Mouse (Mus musculus) hindbrain, embryonic 13.5 days (tissue): Measurements from ENCODE around the gene Carmil1. TPM values are rescaled to one million over a fixed set of nuclear protein-coding genes. Genes with fewer than 3 reads are reported as not detected.
"Not testable (repeated sequence)": the region's sequence is repeated elsewhere in the genome, so short reads cannot be mapped to it uniquely, and the experiment has no call there.

Experiments used
- ATAC-seq: fragments of 200-750 bp; cut with Nextera tagmentation; 2 replicates; pipeline ENCODE4 v1.8.0; 2017; ENCODE audit warnings: moderate TSS enrichment; ENCODE audit not compliant: low FRiP score
- H3K27ac ChIP-seq: fragments of 300-500 bp; sonication (generic); 2 replicates; pipeline ENCODE4 v1.5.1; 2015; ENCODE audit warnings: inconsistent platforms, mild to moderate bottlenecking, moderate library complexity
- H3K27me3 ChIP-seq: fragments of 300-500 bp; sonication (generic); 2 replicates; pipeline ENCODE4 v1.6.1; 2015; ENCODE audit warnings: mild to moderate bottlenecking, inconsistent platforms
- H3K36me3 ChIP-seq: fragments of 300-500 bp; sonication (generic); 2 replicates; pipeline ENCODE4 v1.6.1; 2015; ENCODE audit warnings: mild to moderate bottlenecking, inconsistent platforms
- H3K4me1 ChIP-seq: fragments of 300-500 bp; sonication (generic); replicated peaks from 2 replicates; pipeline ENCODE4 v1.6.1; 2015; ENCODE audit warnings: inconsistent platforms
- H3K4me2 ChIP-seq: fragments of 300-500 bp; sonication (generic); 2 replicates; pipeline ENCODE4 v1.6.1; 2015; ENCODE audit warnings: inconsistent platforms, mild to moderate bottlenecking, moderate library complexity
- H3K4me3 ChIP-seq: fragments of 300-500 bp; sonication (generic); 2 replicates; pipeline ENCODE4 v1.5.1; 2015; ENCODE audit warnings: mild to moderate bottlenecking, inconsistent platforms
- H3K9ac ChIP-seq: fragments of 300-500 bp; sonication (generic); 2 replicates; pipeline ENCODE4 v1.6.1; 2015; ENCODE audit warnings: mild to moderate bottlenecking, inconsistent platforms
- H3K9me3 ChIP-seq: fragments of 300-500 bp; sonication (generic); 2 replicates; pipeline ENCODE4 v1.6.1; 2016; ENCODE audit warnings: inconsistent platforms
- WGBS: fragments of 180-500 bp; shearing (Covaris S2); methylation state at CpG from one replicate; pipeline ENCODE4 v1.1.7; 2015; 5-methylcytosine and 5-hydroxymethylcytosine counted together
- polyA plus RNA-seq: library from polyadenylated mRNA; unstranded; fragments of >200 nt; fragmentation: Nextera tagmentation; extraction: Ambion mirVana; gene quantifications from 2 replicates; pipeline ENCODE4 v1.2.1, GENCODE M21; 2015

Carmil1 gene
- polyA plus RNA-seq, 1 experiment from 2014 or later, result 28.7 TPM

GRCm38 (mm10) chr13:24104611-24105339 is 175.8 kb downstream of the Carmil1 start:
- H3K9ac ChIP-seq, H3K27me3 ChIP-seq, H3K4me2 ChIP-seq, H3K9me3 ChIP-seq, H3K4me3 ChIP-seq, H3K27ac ChIP-seq, H3K36me3 ChIP-seq: not testable (repeated sequence)
- peak; percentile 69 for ATAC-seq
- 53% methylated on average over 7 of the region's 9 CpGs for WGBS
- peaks cover 20% of the 10 kb centered on the region for H3K4me1 ChIP-seq

DNA sequence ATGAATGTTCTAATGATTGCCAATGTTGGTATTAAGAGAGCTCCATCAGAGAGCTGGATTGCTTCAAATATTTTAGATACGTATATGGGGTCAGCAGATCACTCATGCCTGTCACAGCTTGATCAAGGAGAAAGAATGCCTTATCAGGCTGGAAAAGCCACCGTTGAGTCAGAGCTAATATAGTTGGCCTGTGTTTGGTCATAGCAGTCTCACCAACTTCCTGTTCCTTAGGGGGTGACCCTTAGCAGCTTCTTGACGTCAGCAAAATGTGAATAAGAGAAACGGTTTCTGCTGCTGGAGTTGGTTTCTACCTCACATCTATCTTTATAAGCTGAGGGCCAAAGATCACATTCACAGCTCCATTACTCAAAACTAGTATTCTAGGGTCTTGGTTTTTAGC is 176.6 kb downstream of the Carmil1 start:
- H3K4me1 ChIP-seq, result peaks cover 20% of the 10 kb centered on the region
- ATAC-seq, result no peak
- H3K27me3 ChIP-seq, result no peaks in the 10 kb centered on the region
- no peaks in the 10 kb centered on the region for H3K9me3 ChIP-seq
- no peaks in the 10 kb centered on the region for H3K36me3 ChIP-seq
- no peak overlapping the region for H3K27ac ChIP-seq
- H3K9ac ChIP-seq, result no peak overlapping the region
- H3K4me3 ChIP-seq, result no peak overlapping the region
- no peak overlapping the region for H3K4me2 ChIP-seq
- 78% methylated on average over 4 of the region's 4 CpGs for WGBS

DNA sequence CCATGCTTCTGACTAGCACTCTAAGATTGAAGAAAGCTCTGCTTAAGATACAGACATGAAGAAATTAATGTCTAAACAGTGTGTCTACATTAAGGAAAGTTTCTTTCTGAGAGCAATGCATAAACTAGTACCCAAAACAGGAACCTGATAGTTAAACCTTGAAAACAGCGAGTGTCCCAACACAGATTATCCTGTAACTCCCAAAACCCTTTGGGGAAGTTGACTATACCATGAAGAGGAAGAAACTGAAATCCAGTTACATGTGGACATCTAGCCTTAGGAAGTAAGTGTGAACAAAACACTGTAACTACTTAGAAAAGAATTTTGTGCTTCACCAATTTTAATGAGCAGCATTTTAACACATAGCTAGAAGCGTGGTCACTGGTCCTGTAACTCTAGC is 177.4 kb downstream of the Carmil1 start:
- H3K36me3 ChIP-seq, result no peaks in the 10 kb centered on the region
- peaks cover 17% of the 10 kb centered on the region for H3K4me1 ChIP-seq
- H3K27me3 ChIP-seq, result no peaks in the 10 kb centered on the region
- no peaks in the 10 kb centered on the region for H3K9me3 ChIP-seq
- H3K27ac ChIP-seq, result no peak overlapping the region
- H3K4me2 ChIP-seq, result no peak overlapping the region
- no peak overlapping the region for H3K4me3 ChIP-seq
- no peak overlapping the region for H3K9ac ChIP-seq
- ATAC-seq, result no peak
- 96% methylated on average over 2 of the region's 2 CpGs for WGBS

DNA sequence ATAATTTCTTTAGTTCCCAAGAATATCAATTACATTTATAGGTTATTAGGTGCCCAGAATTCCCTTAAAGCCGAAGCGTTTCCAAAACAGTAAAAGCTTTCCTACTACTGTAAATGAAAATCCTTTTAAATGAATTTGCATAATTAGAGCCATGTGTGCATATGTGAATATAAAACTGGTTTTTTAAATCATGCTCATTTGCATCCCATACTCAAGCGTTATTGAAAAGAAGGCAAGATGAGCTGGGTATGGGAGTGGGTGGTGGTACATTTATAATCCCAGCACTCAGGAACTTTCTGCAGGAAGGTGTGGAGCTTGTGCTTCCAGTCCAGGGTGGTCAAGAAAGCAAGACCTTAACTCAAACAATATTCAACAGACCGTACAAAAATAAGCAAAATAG is 178.3 kb downstream of the Carmil1 start:
- H3K9ac ChIP-seq, result no peak overlapping the region
- no peak overlapping the region for H3K4me2 ChIP-seq
- H3K9me3 ChIP-seq, result no peaks in the 10 kb centered on the region
- no peaks in the 10 kb centered on the region for H3K36me3 ChIP-seq
- peaks cover 16% of the 10 kb centered on the region for H3K4me1 ChIP-seq
- H3K4me3 ChIP-seq, result no peak overlapping the region
- H3K27me3 ChIP-seq, result no peaks in the 10 kb centered on the region
- ATAC-seq, result no peak
- WGBS, result 79% methylated on average over 4 of the region's 4 CpGs
- no peak overlapping the region for H3K27ac ChIP-seq

DNA sequence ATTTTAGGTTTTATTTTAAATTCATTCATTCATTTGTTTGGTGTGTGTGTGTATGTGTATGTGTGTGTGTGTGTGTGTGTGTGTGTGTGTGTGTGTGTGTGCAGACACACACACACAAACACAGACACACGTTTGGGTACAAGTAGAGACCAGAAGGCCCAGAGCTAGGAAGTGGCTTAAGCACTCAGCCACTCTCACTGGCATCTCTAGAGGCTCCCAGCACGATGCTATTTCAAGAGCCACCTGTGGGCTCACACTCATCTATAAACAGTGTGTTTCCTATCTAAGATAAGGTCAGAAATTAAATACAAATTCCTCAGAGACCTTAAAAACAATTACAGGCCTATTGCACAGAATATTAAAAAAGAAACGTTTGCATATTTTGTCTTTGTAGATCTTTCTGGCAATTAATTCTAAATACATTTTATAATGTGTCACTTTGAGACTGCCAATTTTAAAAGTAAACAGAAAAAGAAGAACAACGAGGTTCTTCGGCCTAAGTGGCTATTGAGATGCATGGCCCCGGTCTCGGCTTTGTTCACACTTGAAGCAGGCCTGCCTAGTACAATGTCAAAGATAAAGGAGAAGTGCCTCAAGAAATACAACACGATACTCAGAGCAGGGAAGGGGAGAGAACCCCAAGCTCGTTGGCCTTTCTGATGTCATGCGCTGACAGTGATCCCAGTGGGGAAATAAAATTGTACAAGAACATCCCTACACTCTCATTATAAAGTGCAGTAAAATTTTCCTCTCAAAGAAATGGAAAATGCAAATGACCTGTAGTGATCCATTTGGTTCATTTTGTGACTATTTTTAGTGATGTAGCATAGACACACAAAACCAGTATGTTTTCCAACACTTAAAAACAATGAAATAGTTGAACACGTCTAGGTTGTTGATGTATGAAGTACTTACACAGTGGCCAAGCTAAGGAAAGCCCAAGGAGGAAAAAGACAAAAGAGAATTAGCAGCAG is 179.2 kb downstream of the Carmil1 start:
- no peak for ATAC-seq

GRCm38 (mm10) chr13:24100516-24101094 is 180.0 kb downstream of the Carmil1 start:
- no peak for ATAC-seq
- Histone ChIP-seq H3K4me1 (peaks cover 7% of the 10 kb centered on the region), H3K9ac (no peak overlapping the region), H3K27ac (no peak overlapping the region), H3K9me3 (no peaks in the 10 kb centered on the region), H3K4me2 (no peak overlapping the region), H3K27me3 (no peaks in the 10 kb centered on the region), H3K4me3 (no peak overlapping the region), H3K36me3 (no peaks in the 10 kb centered on the region)
- WGBS, result 90% methylated on average over 11 of the region's 11 CpGs

More for the DNA sequence above, 179.2 kb downstream of the Carmil1 start:
- no peaks in the 10 kb centered on the region for H3K9me3 ChIP-seq
- peaks cover 12% of the 10 kb centered on the region for H3K4me1 ChIP-seq
- no peaks in the 10 kb centered on the region for H3K27me3 ChIP-seq
- H3K36me3 ChIP-seq, result no peaks in the 10 kb centered on the region
- 61% methylated on average over 10 of the region's 11 CpGs for WGBS
- no peak overlapping the region for H3K9ac ChIP-seq
- no peak overlapping the region for H3K4me3 ChIP-seq
- no peak overlapping the region for H3K27ac ChIP-seq
- H3K4me2 ChIP-seq, result no peak overlapping the region

DNA sequence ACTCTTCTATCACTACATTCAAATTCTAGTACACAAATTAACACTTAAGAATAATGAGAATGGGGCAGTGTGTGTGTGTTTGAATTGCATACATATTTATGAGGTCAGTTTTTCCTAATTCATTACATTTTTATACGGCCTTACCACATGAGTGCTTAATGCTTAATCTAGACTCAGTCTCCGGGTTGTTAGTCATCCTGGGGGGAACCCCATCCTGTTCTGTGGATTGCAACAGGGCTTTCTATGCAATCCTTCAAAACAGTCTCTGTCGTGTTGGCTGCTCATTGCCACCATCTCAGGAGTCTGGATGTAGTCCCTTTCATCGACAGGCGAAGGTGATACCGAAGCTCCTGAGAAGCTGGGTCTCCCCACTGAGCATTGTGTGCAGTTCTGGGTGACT is 184.0 kb downstream of the Carmil1 start:
- Histone ChIP-seq H3K4me2 (no peak overlapping the region), H3K4me3 (no peak overlapping the region), H3K27me3 (no peaks in the 10 kb centered on the region), H3K36me3 (no peaks in the 10 kb centered on the region; the same call in 1 of the 2 replicates), H3K4me1 (no peaks in the 10 kb centered on the region), H3K27ac (no peak overlapping the region), H3K9ac (no peak overlapping the region), H3K9me3 (no peaks in the 10 kb centered on the region)
- ATAC-seq, result no peak
- 79% methylated on average over 6 of the region's 6 CpGs for WGBS

- 95% methylated on average over 6 of the region's 6 CpGs for WGBS
- H3K4me1 ChIP-seq, result no peaks in the 10 kb centered on the region
- no peak overlapping the region for H3K9ac ChIP-seq
- no peak overlapping the region for H3K27ac ChIP-seq
- no peak overlapping the region for H3K4me3 ChIP-seq
- H3K36me3 ChIP-seq, result no peaks in the 10 kb centered on the region; the same call in 1 of the 2 replicates
- no peak for ATAC-seq
- H3K27me3 ChIP-seq, result no peaks in the 10 kb centered on the region
- no peaks in the 10 kb centered on the region for H3K9me3 ChIP-seq
- no peak overlapping the region for H3K4me2 ChIP-seq
These were observed 185.6 kb downstream of the Carmil1 start for GRCm38 (mm10) chr13:24094825-24095547.

DNA sequence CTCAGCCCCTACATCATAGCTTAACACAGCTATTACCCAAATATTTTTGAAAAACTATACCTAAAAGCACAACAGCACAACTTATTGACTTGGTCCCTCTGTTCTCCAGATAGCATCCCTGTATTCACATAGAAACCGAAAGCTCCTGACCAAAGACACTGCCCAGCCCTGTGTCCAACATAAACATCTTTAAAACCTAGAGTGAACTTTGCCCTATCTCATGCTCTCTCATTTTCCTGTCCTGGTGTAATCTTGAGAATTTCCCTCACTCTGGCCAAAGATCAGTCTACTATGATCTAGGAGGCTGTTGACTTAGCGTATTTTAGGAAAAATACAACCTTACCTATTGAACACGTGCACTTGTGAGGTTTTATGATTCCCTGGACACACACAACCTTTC is 187.5 kb downstream of the Carmil1 start:
- H3K9me3 ChIP-seq, result no peaks in the 10 kb centered on the region
- no peak overlapping the region for H3K4me2 ChIP-seq
- no peak overlapping the region for H3K27ac ChIP-seq
- no peak overlapping the region for H3K9ac ChIP-seq
- H3K36me3 ChIP-seq, result no peaks in the 10 kb centered on the region; the same call in 1 of the 2 replicates
- no peak for ATAC-seq
- no peaks in the 10 kb centered on the region for H3K4me1 ChIP-seq
- no peaks in the 10 kb centered on the region for H3K27me3 ChIP-seq
- 91% methylated on average over 3 of the region's 3 CpGs for WGBS
- no peak overlapping the region for H3K4me3 ChIP-seq

DNA sequence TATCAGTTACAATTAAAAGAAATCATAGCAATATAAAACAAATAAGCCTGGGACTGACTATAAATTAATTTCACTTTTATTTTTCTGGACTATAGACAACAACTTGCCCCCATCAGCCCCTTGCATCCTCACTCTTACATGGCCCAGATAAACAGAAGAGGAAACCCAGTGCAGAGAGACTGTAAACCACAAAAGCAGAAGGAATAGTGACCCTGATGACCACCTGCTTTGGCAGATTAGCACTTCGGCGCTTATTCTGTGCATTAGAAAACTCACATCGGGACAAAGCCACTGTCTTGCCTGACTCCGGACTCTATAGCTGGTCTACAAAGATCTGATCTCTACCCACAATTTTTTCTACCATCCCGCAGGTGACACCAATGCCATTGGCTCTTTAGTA is 188.5 kb downstream of the Carmil1 start:
- peaks cover 4% of the 10 kb centered on the region; the same call in 1 of the 2 replicates for H3K36me3 ChIP-seq
- no peak overlapping the region for H3K4me2 ChIP-seq
- H3K9ac ChIP-seq, result no peak overlapping the region
- WGBS, result 94% methylated on average over 5 of the region's 5 CpGs
- no peak overlapping the region for H3K27ac ChIP-seq
- H3K4me1 ChIP-seq, result no peaks in the 10 kb centered on the region
- no peak overlapping the region for H3K4me3 ChIP-seq
- no peaks in the 10 kb centered on the region for H3K9me3 ChIP-seq
- ATAC-seq, result no peak
- no peaks in the 10 kb centered on the region for H3K27me3 ChIP-seq

- Histone ChIP-seq H3K9me3 (no peaks in the 10 kb centered on the region), H3K4me1 (no peaks in the 10 kb centered on the region), H3K4me2 (no peak overlapping the region), H3K36me3 (0 out of 2 replicates have a peak, but pooled peaks cover 2% of the 10 kb centered on the region), H3K4me3 (no peak overlapping the region), H3K9ac (no peak overlapping the region), H3K27me3 (no peaks in the 10 kb centered on the region), H3K27ac (no peak overlapping the region)
- ATAC-seq, result no peak
- 77% methylated on average over 4 of the region's 4 CpGs for WGBS
These were observed 198.4 kb downstream of the Carmil1 start for GRCm38 (mm10) chr13:24082153-24082552.

DNA sequence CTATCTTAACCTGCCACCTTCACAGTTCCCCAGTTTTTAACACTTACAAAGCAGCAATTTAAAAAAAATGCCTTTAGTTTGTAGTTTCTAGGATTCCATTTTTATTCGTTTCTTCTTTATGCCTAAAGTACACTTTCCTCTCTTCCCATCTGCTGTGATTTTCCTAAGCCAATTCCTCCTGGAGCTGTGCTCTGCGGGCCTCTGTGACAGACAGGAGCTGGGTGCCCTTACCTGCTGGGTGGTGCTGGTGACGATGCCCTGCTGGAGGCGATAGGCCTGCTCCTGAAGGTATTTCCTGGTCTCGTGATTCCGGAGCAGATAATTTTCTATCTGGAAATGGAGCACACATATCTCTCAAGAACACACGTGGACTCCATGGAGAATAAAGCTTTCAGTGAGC is 198.9 kb downstream of the Carmil1 start:
- Histone ChIP-seq H3K4me1 (no peaks in the 10 kb centered on the region), H3K36me3 (no peaks in the 10 kb centered on the region), H3K9me3 (no peaks in the 10 kb centered on the region), H3K4me2 (no peak overlapping the region), H3K27ac (no peak overlapping the region), H3K9ac (no peak overlapping the region), H3K4me3 (no peak overlapping the region), H3K27me3 (no peaks in the 10 kb centered on the region)
- ATAC-seq, result no peak
- WGBS, result 90% methylated on average over 7 of the region's 7 CpGs
